In genomic region chr4:9185156-9185875, GRCm38 (mm10) we compare ENCODE assay signal across 9 mouse cellular contexts.
DNase-seq lines count a peak whose midpoint lies in the region; ATAC-seq lines count a peak whose summit lies in the region.
"Had no signal": no experiment of that assay in that cellular context is flagged by ENCODE, and none has a peak within 500 bp of the region (broad histone marks: within the 10 kb centered on the region; RNA-seq: fewer than 3 reads in every experiment).

No protein-coding gene starts in this region.

- H3K36me3 ChIP-seq in heart, embryonic 15.5 days = no peaks in the 10 kb centered on the region
- H3K36me3 ChIP-seq in liver, embryonic 16.5 days (ENCODE audit: control insufficient read depth, insufficient read depth) = no peaks in the 10 kb centered on the region

- peak overlapping the region; percentile 69 for H3K4me2 ChIP-seq in heart, embryonic 15.5 days
- peak overlapping the region; percentile 35; the same call in 1 of the 2 replicates for H3K4me2 ChIP-seq in liver, embryonic 16.5 days (ENCODE audit: low read depth, low read length)

- H3K27me3 ChIP-seq in heart, embryonic 15.5 days = no peaks in the 10 kb centered on the region
- no peaks in the 10 kb centered on the region for H3K27me3 ChIP-seq in liver, embryonic 16.5 days (ENCODE audit: control insufficient read depth, insufficient read depth, low read depth, low read length)

- 13% methylated on average over 14 of the region's 14 CpGs for WGBS in heart, embryonic 15.5 days
- WGBS in liver, embryonic 16.5 days (ENCODE audit: insufficient replicate concordance) = 34% methylated on average over 14 of the region's 14 CpGs

- peak; percentile 49 for DNase-seq in MN1 (ENCODE audit: low spot score)
- DNase-seq in cerebellum, adult 9-11 months = peak; percentile 58
- DNase-seq in layer of hippocampus, adult 9-11 months = no peak
- DNase-seq in kidney, adult 9 months = no peak
- no peak for DNase-seq in right cerebral cortex, adult 2 months (ENCODE audit: low spot score in 2 of 2)

- ATAC-seq in heart, embryonic 15.5 days (replicated peaks; ENCODE audit: insufficient number of reproducible peaks, insufficient read depth, low FRiP score, low read depth) = no peak
- no peak for ATAC-seq in liver, embryonic 16.5 days (ENCODE audit: low read depth)
- ATAC-seq in inflammation-experienced regulatory T-cells, adult 6 months = no peak
- ATAC-seq: Patski had no signal

- H3K27ac ChIP-seq in heart, embryonic 15.5 days = peak overlapping the region; percentile 91
- H3K27ac ChIP-seq in liver, embryonic 16.5 days (ENCODE audit: low read length) = no peak overlapping the region

- no peaks in the 10 kb centered on the region for H3K9me3 ChIP-seq in heart, embryonic 15.5 days (replicated peaks)
- H3K9me3 ChIP-seq in liver, embryonic 16.5 days (replicated peaks; ENCODE audit: control insufficient read depth, low read length) = no peaks in the 10 kb centered on the region

- H3K9ac ChIP-seq in heart, embryonic 15.5 days = no peak overlapping the region; the same call in 1 of the 2 replicates
- H3K9ac ChIP-seq in liver, embryonic 16.5 days (ENCODE audit: low read depth, low read length) = no peak overlapping the region

- H3K4me1 ChIP-seq in heart, embryonic 15.5 days (replicated peaks) = peaks cover 16% of the 10 kb centered on the region
- no peaks in the 10 kb centered on the region for H3K4me1 ChIP-seq in liver, embryonic 16.5 days (ENCODE audit: control insufficient read depth, low read depth, low read length)

- H3K4me3 ChIP-seq in heart, embryonic 15.5 days = peak overlapping the region; percentile 41
- H3K4me3 ChIP-seq in liver, embryonic 16.5 days (ENCODE audit: low read depth, low read length) = no peak overlapping the region

Comparison
In these comparisons a context has a peak if more than half of its experiments do, and no peak if none do; other contexts are left out.
1. DNase-seq: peak in MN1 (single experiment) and cerebellum, adult 9-11 months (single experiment); none in layer of hippocampus, adult 9-11 months (single experiment), kidney, adult 9 months (single experiment) and right cerebral cortex, adult 2 months (0 of 2).